Mouse (Mus musculus) MEL (cell line): ENCODE data around the gene Vsig2.

Source experiments
- CHD1 ChIP-seq: IDR thresholded peaks from 2 replicates; pipeline ENCODE4 v1.6.1; 2012; ENCODE audit warnings: low read depth, mild to moderate bottlenecking, inconsistent platforms, low read length, improper control_type of control experiment
- CTCF ChIP-seq, 3 experiments: IDR thresholded peaks in 2 of 3; conservative IDR thresholded peaks in 1 of 3; 2 replicates each; pipeline ENCODE4 v1.5.1; 2011 to 2012; ENCODE audit warnings: low read length in 3 of 3, low read depth in 2 of 3, mild to moderate bottlenecking in 2 of 3, improper control_type of control experiment in 1 of 3, inconsistent platforms in 1 of 3, mixed read lengths in 1 of 3, moderate library complexity in 1 of 3; ENCODE audit not compliant: control insufficient read depth in 1 of 3, insufficient read depth in 1 of 3, poor library complexity in 1 of 3, severe bottlenecking in 1 of 3
- ETS1 ChIP-seq: IDR thresholded peaks from 2 replicates; pipeline ENCODE4 v1.6.1; 2012; ENCODE audit warnings: low read depth, mild to moderate bottlenecking, inconsistent platforms, low read length, improper control_type of control experiment, moderate library complexity
- GABPA ChIP-seq: IDR thresholded peaks from 2 replicates; pipeline ENCODE4 v1.6.1; 2012; ENCODE audit warnings: low read depth, mild to moderate bottlenecking, inconsistent platforms, low read length, improper control_type of control experiment, moderate library complexity
- JUND ChIP-seq: IDR thresholded peaks from 2 replicates; pipeline ENCODE4 v1.6.1; 2011; ENCODE audit warnings: low read depth, mild to moderate bottlenecking, improper control_type of control experiment, low read length
- POLR2A ChIP-seq, 2 experiments: IDR thresholded peaks; 2 replicates each; pipeline ENCODE4 v1.6.1; 2011 to 2012; ENCODE audit warnings: low read length in 2 of 2, mild to moderate bottlenecking in 2 of 2, control low read depth in 1 of 2, improper control_type of control experiment in 1 of 2, low read depth in 1 of 2, moderate library complexity in 1 of 2; ENCODE audit not compliant: control insufficient read depth in 1 of 2, insufficient read depth in 1 of 2, poor library complexity in 1 of 2
- POLR2AphosphoS2 ChIP-seq: IDR thresholded peaks from 2 replicates; pipeline ENCODE4 v1.6.1; 2011; ENCODE audit warnings: low read length, improper control_type of control experiment
- ZC3H11A ChIP-seq: IDR thresholded peaks from 2 replicates; pipeline ENCODE4 v1.6.1; 2012; ENCODE audit warnings: low read depth, mild to moderate bottlenecking, inconsistent platforms, low read length, improper control_type of control experiment
- ZMIZ1 ChIP-seq: IDR thresholded peaks from 2 replicates; pipeline ENCODE4 v1.6.1; 2012; ENCODE audit warnings: low read depth, mild to moderate bottlenecking, inconsistent platforms, low read length, improper control_type of control experiment, moderate library complexity

DNA sequence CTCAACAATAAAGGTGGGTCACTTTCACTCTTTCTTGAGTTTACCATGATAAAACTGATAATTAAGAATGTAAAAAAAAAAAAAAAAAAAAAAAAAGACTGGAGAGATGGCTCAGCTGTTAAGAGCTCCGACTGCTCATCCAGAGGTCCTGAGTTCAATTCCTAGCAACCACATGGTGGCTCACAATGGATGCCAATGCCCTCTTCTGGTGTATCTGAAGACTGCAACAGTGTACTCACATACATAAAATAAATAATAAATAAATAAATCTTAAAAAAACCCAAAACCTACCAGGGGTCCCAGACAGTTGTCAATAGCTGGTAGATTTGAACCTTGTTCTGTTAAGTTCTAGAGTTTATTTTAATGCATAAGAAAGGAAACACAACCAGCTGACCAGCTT is 7.8 kb downstream of the Vsig2 start:
- TF ChIP-seq POLR2A (IDR thresholded peaks at IDR 0.05; ENCODE audit: control insufficient read depth in 1 of 2, insufficient read depth in 1 of 2, low read depth in 1 of 2, low read length in 2 of 2, poor library complexity in 1 of 2) = no peak
- peak in 2 of 3 experiments; percentile 2 to 30; a peak in 2 of 6 replicates for TF ChIP-seq CTCF (IDR thresholded peaks at IDR 0.05 in 2 of 3, conservative IDR thresholded peaks at IDR 0.05 in 1 of 3; ENCODE audit: control insufficient read depth in 1 of 3, insufficient read depth in 1 of 3, low read depth in 2 of 3, low read length in 3 of 3, poor library complexity in 1 of 3, severe bottlenecking in 1 of 3)
- 0 out of 2 replicates have a peak, but pooled peaks have one; percentile 1 for TF ChIP-seq ZC3H11A
- no peak for TF ChIP-seq ETS1
- TF ChIP-seq GABPA = no peak
- TF ChIP-seq CHD1 = no peak
- TF ChIP-seq POLR2AphosphoS2 = no peak
- no peak for TF ChIP-seq JUND
- no peak for TF ChIP-seq ZMIZ1
